Mouse (Mus musculus): ENCODE data around the gene Vmn2r33. TPM values are rescaled to one million over a fixed set of nuclear protein-coding genes. Genes with fewer than 3 reads are reported as not detected.
"Not testable (repeated sequence)": the region's sequence is repeated elsewhere in the genome, so short reads cannot be mapped to it uniquely, and the experiment has no call there.

Gene Vmn2r33
- not detected in 2 replicates for polyA plus RNA-seq (2015; fragmentation: Nextera tagmentation; extraction: Ambion mirVana)

GRCm38 (mm10) chr7:7566686-7567085, at the start of gene Vmn2r33:
Gene Vmn2r33 (minus strand): TSS chr7:7566786.
- H3K9ac ChIP-seq; H3K27ac ChIP-seq (replicated peaks); H3K4me1 ChIP-seq; H3K4me2 ChIP-seq (replicated peaks); ATAC-seq (ENCODE audit: insufficient number of reproducible peaks, low FRiP score, low TSS enrichment, low read depth); H3K36me3 ChIP-seq; H3K27me3 ChIP-seq; H3K4me3 ChIP-seq (replicated peaks); H3K9me3 ChIP-seq (replicated peaks): not testable (repeated sequence)

Other genes starting within 250 kb of the Vmn2r33 start
- not detected in 2 replicates for gene Vmn2r30, start 229.2 kb downstream of the Vmn2r33 start, polyA plus RNA-seq (2015; fragmentation: Nextera tagmentation; extraction: Ambion mirVana)
- gene Gm45783, start 192.2 kb downstream of the Vmn2r33 start, polyA plus RNA-seq (2015; fragmentation: Nextera tagmentation; extraction: Ambion mirVana): not detected in 2 replicates
- gene Vmn2r31, start 167.1 kb downstream of the Vmn2r33 start, polyA plus RNA-seq (2015; fragmentation: Nextera tagmentation; extraction: Ambion mirVana): not detected in 2 replicates
- not detected in 2 replicates for gene Vmn2r32, start 86.8 kb downstream of the Vmn2r33 start, polyA plus RNA-seq (2015; fragmentation: Nextera tagmentation; extraction: Ambion mirVana)
- gene Vmn2r34, start 122.7 kb upstream of the Vmn2r33 start, polyA plus RNA-seq (2015; fragmentation: Nextera tagmentation; extraction: Ambion mirVana): not detected in 2 replicates